Mouse (Mus musculus): ENCODE results near the gene Wrnip1. TPM values are rescaled to one million over a fixed set of nuclear protein-coding genes. Genes with fewer than 3 reads are reported as not detected.

Wrnip1 gene
- polyA plus RNA-seq, 1 experiment from 2014 or later = 17.5 TPM

DNA sequence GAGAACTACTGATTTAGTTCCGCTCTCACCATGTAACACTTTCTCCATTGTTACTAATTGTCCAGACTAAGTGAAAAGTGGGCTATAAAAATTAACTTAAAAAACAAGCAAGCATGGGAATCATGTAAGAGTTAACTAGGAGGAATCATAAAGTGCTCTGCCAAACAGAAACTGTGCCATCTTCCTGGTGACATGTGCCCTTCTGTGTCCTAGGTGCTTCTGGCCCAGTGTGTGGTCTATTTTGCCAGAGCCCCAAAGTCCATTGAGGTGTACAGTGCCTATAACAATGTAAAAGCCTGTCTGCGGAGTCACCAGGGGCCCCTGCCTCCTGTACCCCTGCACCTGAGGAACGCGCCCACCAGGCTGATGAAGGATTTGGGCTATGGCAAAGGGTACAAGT is 19.8 kb downstream of the Wrnip1 start:
- no peak overlapping the region for H3K4me3 ChIP-seq (ENCODE audit: low read depth, low read length)
- no peak for DNase-seq (ENCODE audit: low spot score)
- WGBS = 96% methylated on average over 4 of the region's 4 CpGs
- H3K27me3 ChIP-seq (ENCODE audit: control insufficient read depth, insufficient read depth, low read length) = no peaks in the 10 kb centered on the region
- ATAC-seq (ENCODE audit: insufficient number of reproducible peaks, low FRiP score, low TSS enrichment, low read depth) = no peak
- no peaks in the 10 kb centered on the region for H3K4me1 ChIP-seq (ENCODE audit: control insufficient read depth, insufficient read depth, low read length)
- no peaks in the 10 kb centered on the region for H3K9me3 ChIP-seq (ENCODE audit: control insufficient read depth, low read length)
- no peak overlapping the region for H3K9ac ChIP-seq (ENCODE audit: low read length)
- no peak overlapping the region for H3K4me2 ChIP-seq (ENCODE audit: low read depth, severe bottlenecking)
- H3K27ac ChIP-seq (replicated peaks; ENCODE audit: low read depth, low read length) = no peak overlapping the region
- peaks cover 2% of the 10 kb centered on the region; the same call in 1 of the 2 replicates for H3K36me3 ChIP-seq (ENCODE audit: control insufficient read depth, insufficient read depth, low read length)

- Histone ChIP-seq H3K9me3 (ENCODE audit: control insufficient read depth, low read length) (no peaks in the 10 kb centered on the region), H3K36me3 (ENCODE audit: control insufficient read depth, insufficient read depth, low read length) (peaks cover 2% of the 10 kb centered on the region; the same call in 1 of the 2 replicates), H3K27ac (replicated peaks; ENCODE audit: low read depth, low read length) (no peak overlapping the region), H3K4me1 (ENCODE audit: control insufficient read depth, insufficient read depth, low read length) (no peaks in the 10 kb centered on the region), H3K9ac (ENCODE audit: low read length) (no peak overlapping the region), H3K27me3 (ENCODE audit: control insufficient read depth, insufficient read depth, low read length) (no peaks in the 10 kb centered on the region), H3K4me2 (ENCODE audit: low read depth, severe bottlenecking) (no peak overlapping the region), H3K4me3 (ENCODE audit: low read depth, low read length) (no peak overlapping the region)
- WGBS = 91% methylated on average over 6 of the region's 6 CpGs
- ATAC-seq (ENCODE audit: insufficient number of reproducible peaks, low FRiP score, low TSS enrichment, low read depth) = no peak
- DNase-seq (ENCODE audit: low spot score) = no peak
These were observed 21.3 kb downstream of the Wrnip1 start for GRCm38 (mm10) chr13:32823126-32823525.

- H3K36me3 ChIP-seq (ENCODE audit: control insufficient read depth, insufficient read depth, low read length) = peaks cover 2% of the 10 kb centered on the region; the same call in 1 of the 2 replicates
- no peak overlapping the region for H3K4me3 ChIP-seq (ENCODE audit: low read depth, low read length)
- H3K9me3 ChIP-seq (ENCODE audit: control insufficient read depth, low read length) = no peaks in the 10 kb centered on the region
- no peaks in the 10 kb centered on the region for H3K4me1 ChIP-seq (ENCODE audit: control insufficient read depth, insufficient read depth, low read length)
- DNase-seq (ENCODE audit: low spot score) (no peak), ATAC-seq (ENCODE audit: insufficient number of reproducible peaks, low FRiP score, low TSS enrichment, low read depth) (no peak)
- H3K4me2 ChIP-seq (ENCODE audit: low read depth, severe bottlenecking) = no peak overlapping the region
- no peaks in the 10 kb centered on the region for H3K27me3 ChIP-seq (ENCODE audit: control insufficient read depth, insufficient read depth, low read length)
- no peak overlapping the region for H3K9ac ChIP-seq (ENCODE audit: low read length)
- no peak overlapping the region for H3K27ac ChIP-seq (replicated peaks; ENCODE audit: low read depth, low read length)
- WGBS = 79% methylated on average over 6 of the region's 6 CpGs
These were observed 22.8 kb downstream of the Wrnip1 start for GRCm38 (mm10) chr13:32824377-32825330.

GRCm38 (mm10) chr13:32825546-32825945 is 23.7 kb downstream of the Wrnip1 start:
- H3K4me1 ChIP-seq (ENCODE audit: control insufficient read depth, insufficient read depth, low read length) = no peaks in the 10 kb centered on the region
- 92% methylated on average over 8 of the region's 8 CpGs for WGBS
- no peak for ATAC-seq (ENCODE audit: insufficient number of reproducible peaks, low FRiP score, low TSS enrichment, low read depth)

GRCm38 (mm10) chr13:32827111-32827822 is 25.4 kb downstream of the Wrnip1 start:
- no peak overlapping the region for H3K9ac ChIP-seq (ENCODE audit: low read length)
- no peaks in the 10 kb centered on the region for H3K36me3 ChIP-seq (ENCODE audit: control insufficient read depth, insufficient read depth, low read length)
- no peaks in the 10 kb centered on the region for H3K27me3 ChIP-seq (ENCODE audit: control insufficient read depth, insufficient read depth, low read length)
- H3K4me2 ChIP-seq (ENCODE audit: low read depth, severe bottlenecking) = no peak overlapping the region
- H3K9me3 ChIP-seq (ENCODE audit: control insufficient read depth, low read length) = no peaks in the 10 kb centered on the region
- H3K4me3 ChIP-seq (ENCODE audit: low read depth, low read length) = no peak overlapping the region
- 83% methylated on average over 3 of the region's 3 CpGs for WGBS
- ATAC-seq (ENCODE audit: insufficient number of reproducible peaks, low FRiP score, low TSS enrichment, low read depth) (no peak), DNase-seq (ENCODE audit: low spot score) (no peak)
- H3K4me1 ChIP-seq (ENCODE audit: control insufficient read depth, insufficient read depth, low read length) = no peaks in the 10 kb centered on the region
- no peak overlapping the region for H3K27ac ChIP-seq (replicated peaks; ENCODE audit: low read depth, low read length)

More at GRCm38 (mm10) chr13:32825546-32825945, 23.7 kb downstream of the Wrnip1 start:
- H3K4me3 ChIP-seq (ENCODE audit: low read depth, low read length) = no peak overlapping the region
- peaks cover 2% of the 10 kb centered on the region; the same call in 1 of the 2 replicates for H3K36me3 ChIP-seq (ENCODE audit: control insufficient read depth, insufficient read depth, low read length)
- no peak overlapping the region for H3K9ac ChIP-seq (ENCODE audit: low read length)
- H3K9me3 ChIP-seq (ENCODE audit: control insufficient read depth, low read length) = no peaks in the 10 kb centered on the region
- no peak for DNase-seq (ENCODE audit: low spot score)
- no peaks in the 10 kb centered on the region for H3K27me3 ChIP-seq (ENCODE audit: control insufficient read depth, insufficient read depth, low read length)
- H3K4me2 ChIP-seq (ENCODE audit: low read depth, severe bottlenecking) = no peak overlapping the region
- no peak overlapping the region for H3K27ac ChIP-seq (replicated peaks; ENCODE audit: low read depth, low read length)

DNA sequence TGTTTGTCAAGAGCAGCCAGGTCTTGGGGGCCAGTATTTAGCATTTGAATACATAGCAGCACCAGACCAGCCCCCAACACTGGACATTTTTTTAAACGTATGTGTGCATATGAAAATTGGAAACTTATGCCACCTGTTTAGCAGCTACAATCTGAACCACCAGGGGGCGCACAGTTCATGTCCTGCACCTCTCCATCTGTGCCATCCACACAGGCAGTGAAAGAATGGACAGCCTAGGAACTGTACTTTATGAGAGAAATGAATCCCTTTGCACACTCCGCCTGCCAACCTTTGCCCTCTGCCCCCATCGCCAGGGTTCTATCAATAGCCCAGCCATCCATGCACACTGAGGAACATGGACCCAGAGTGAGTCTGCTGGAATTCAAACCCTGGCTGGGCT is 26.1 kb downstream of the Wrnip1 start:
- H3K4me3 ChIP-seq (ENCODE audit: low read depth, low read length) = no peak overlapping the region
- H3K27me3 ChIP-seq (ENCODE audit: control insufficient read depth, insufficient read depth, low read length) = no peaks in the 10 kb centered on the region
- WGBS = 58% methylated on average over 4 of the region's 4 CpGs
- no peak overlapping the region for H3K9ac ChIP-seq (ENCODE audit: low read length)
- no peaks in the 10 kb centered on the region for H3K36me3 ChIP-seq (ENCODE audit: control insufficient read depth, insufficient read depth, low read length)
- H3K4me1 ChIP-seq (ENCODE audit: control insufficient read depth, insufficient read depth, low read length) = no peaks in the 10 kb centered on the region
- peak; percentile 51; the same call in 1 of the 2 replicates for ATAC-seq (ENCODE audit: insufficient number of reproducible peaks, low FRiP score, low TSS enrichment, low read depth)
- no peaks in the 10 kb centered on the region for H3K9me3 ChIP-seq (ENCODE audit: control insufficient read depth, low read length)
- no peak overlapping the region for H3K27ac ChIP-seq (replicated peaks; ENCODE audit: low read depth, low read length)
- no peak overlapping the region for H3K4me2 ChIP-seq (ENCODE audit: low read depth, severe bottlenecking)
- peak; percentile 70 for DNase-seq (ENCODE audit: low spot score)

- 85% methylated on average over 4 of the region's 4 CpGs for WGBS
- DNase-seq (ENCODE audit: low spot score) (no peak), ATAC-seq (ENCODE audit: insufficient number of reproducible peaks, low FRiP score, low TSS enrichment, low read depth) (no peak)
- Histone ChIP-seq H3K9me3 (ENCODE audit: control insufficient read depth, low read length) (no peaks in the 10 kb centered on the region), H3K27me3 (ENCODE audit: control insufficient read depth, insufficient read depth, low read length) (no peaks in the 10 kb centered on the region), H3K27ac (replicated peaks; ENCODE audit: low read depth, low read length) (no peak overlapping the region), H3K4me1 (ENCODE audit: control insufficient read depth, insufficient read depth, low read length) (no peaks in the 10 kb centered on the region), H3K9ac (ENCODE audit: low read length) (no peak overlapping the region), H3K4me2 (ENCODE audit: low read depth, severe bottlenecking) (no peak overlapping the region), H3K36me3 (ENCODE audit: control insufficient read depth, insufficient read depth, low read length) (no peaks in the 10 kb centered on the region), H3K4me3 (ENCODE audit: low read depth, low read length) (no peak overlapping the region)
These were observed 27.0 kb downstream of the Wrnip1 start for GRCm38 (mm10) chr13:32828886-32829285.

GRCm38 (mm10) chr13:32831505-32832273 is 29.9 kb downstream of the Wrnip1 start:
- Histone ChIP-seq H3K4me1 (ENCODE audit: control insufficient read depth, insufficient read depth, low read length) (no peaks in the 10 kb centered on the region), H3K9ac (ENCODE audit: low read length) (no peak overlapping the region), H3K4me2 (ENCODE audit: low read depth, severe bottlenecking) (no peak overlapping the region), H3K27me3 (ENCODE audit: control insufficient read depth, insufficient read depth, low read length) (no peaks in the 10 kb centered on the region), H3K36me3 (ENCODE audit: control insufficient read depth, insufficient read depth, low read length) (no peaks in the 10 kb centered on the region), H3K4me3 (ENCODE audit: low read depth, low read length) (no peak overlapping the region), H3K9me3 (ENCODE audit: control insufficient read depth, low read length) (no peaks in the 10 kb centered on the region), H3K27ac (replicated peaks; ENCODE audit: low read depth, low read length) (no peak overlapping the region)
- ATAC-seq (ENCODE audit: insufficient number of reproducible peaks, low FRiP score, low TSS enrichment, low read depth) = no peak
- DNase-seq (ENCODE audit: low spot score) = no peak
- 83% methylated on average over 3 of the region's 3 CpGs for WGBS

Measured in limb, embryonic 11.5 days (tissue).